Mouse (Mus musculus) CH12.LX (cell line): ENCODE measurements at regions not wholly inside any gene's neighbourhood (a gene's known extent, or its start where the extent isn't known, plus 50 kb on each side); places are given as distances from the start of the nearest gene placed in this dataset.

Experiments
- DNase-seq: peaks from one replicate; pipeline ENCODE4 v3.0.0-alpha.2; 2013; ENCODE audit errors: extremely low read depth
- H3K27ac ChIP-seq: 2 replicates; pipeline ENCODE4 v1.5.1; 2012; ENCODE audit warnings: low read depth, mild to moderate bottlenecking, control low read depth, moderate library complexity; ENCODE audit not compliant: insufficient read depth
- H3K27me3 ChIP-seq: replicated peaks from 2 replicates; pipeline ENCODE3; 2012; ENCODE audit warnings: inconsistent platforms
- H3K36me3 ChIP-seq, 2 experiments: replicated peaks in 1 of 2; 2 replicates each; pipeline versions ENCODE3 to v1.6.1; 2012; ENCODE audit warnings: inconsistent platforms in 1 of 2, low read length in 1 of 2, mild to moderate bottlenecking in 1 of 2, mixed read lengths in 1 of 2, moderate library complexity in 1 of 2; ENCODE audit not compliant: control insufficient read depth in 1 of 2, insufficient read depth in 1 of 2
- H3K4me1 ChIP-seq, 2 experiments: 2 replicates each; pipeline ENCODE4 v1.6.1; 2012; ENCODE audit warnings: inconsistent platforms in 1 of 2, moderate library complexity in 1 of 2; ENCODE audit not compliant: insufficient read depth in 2 of 2, control insufficient read depth in 1 of 2
- H3K4me2 ChIP-seq: 2 replicates; pipeline ENCODE4 v1.6.1; 2012; ENCODE audit warnings: low read depth, mild to moderate bottlenecking, control low read depth; ENCODE audit not compliant: poor library complexity, insufficient read depth, severe bottlenecking
- H3K4me3 ChIP-seq, 3 experiments: fragments of 150-350 bp in 1 of 3; sonication (generic) in 1 of 3; replicated peaks in 1 of 3; 2 replicates each; pipeline versions ENCODE3 to v1.5.1; 2011 to 2012; ENCODE audit warnings: low read depth in 2 of 3, low read length in 2 of 3, mild to moderate bottlenecking in 2 of 3, moderate library complexity in 2 of 3, control low read depth in 1 of 3, improper control_type of control experiment in 1 of 3, inconsistent platforms in 1 of 3, mixed read lengths in 1 of 3; ENCODE audit not compliant: poor library complexity in 1 of 3
- H3K79me2 ChIP-seq: replicated peaks from 2 replicates; pipeline ENCODE4 v1.6.1; 2012; ENCODE audit warnings: mild to moderate bottlenecking, moderate library complexity; ENCODE audit not compliant: control insufficient read depth, poor library complexity, insufficient read depth, severe bottlenecking; ENCODE audit errors: extremely low read depth
- H3K9ac ChIP-seq: 2 replicates; pipeline ENCODE4 v1.6.1; 2012; ENCODE audit warnings: low read depth, mild to moderate bottlenecking, control low read depth, moderate library complexity; ENCODE audit not compliant: insufficient read depth
- H3K9me3 ChIP-seq: replicated peaks from 2 replicates; pipeline ENCODE3; 2012; ENCODE audit warnings: low read length, inconsistent platforms, mixed read lengths
- BHLHE40 ChIP-seq: IDR thresholded peaks from 2 replicates; pipeline ENCODE4 v1.6.1; 2011; ENCODE audit warnings: mild to moderate bottlenecking, low read depth, low read length, improper control_type of control experiment
- CHD1 ChIP-seq: IDR thresholded peaks from 2 replicates; pipeline ENCODE4 v1.6.1; 2012; ENCODE audit warnings: low read depth, low read length, improper control_type of control experiment, inconsistent platforms
- CHD2 ChIP-seq: IDR thresholded peaks from 2 replicates; pipeline ENCODE4 v1.6.1; 2011; ENCODE audit warnings: low read length, improper control_type of control experiment
- CTCF ChIP-seq, 2 experiments: IDR thresholded peaks in 1 of 2; conservative IDR thresholded peaks in 1 of 2; 2 replicates each; pipeline ENCODE4 v1.5.1; 2011 to 2012; ENCODE audit warnings: low read depth in 2 of 2, low read length in 2 of 2, improper control_type of control experiment in 1 of 2, inconsistent platforms in 1 of 2, mild to moderate bottlenecking in 1 of 2, moderate library complexity in 1 of 2
- E2F4 ChIP-seq: IDR thresholded peaks from 2 replicates; pipeline ENCODE4 v1.6.1; 2011; ENCODE audit warnings: low read depth, low read length, improper control_type of control experiment; ENCODE audit not compliant: insufficient replicate concordance
- ELF1 ChIP-seq: IDR thresholded peaks from 2 replicates; pipeline ENCODE4 v1.6.1; 2014; ENCODE audit warnings: low read depth, mild to moderate bottlenecking, inconsistent platforms, low read length, improper control_type of control experiment
- EP300 ChIP-seq: IDR thresholded peaks from 2 replicates; pipeline ENCODE4 v1.6.1; 2011; ENCODE audit warnings: low read length, improper control_type of control experiment
- GABPA ChIP-seq: IDR thresholded peaks from 2 replicates; pipeline ENCODE4 v1.6.1; 2012; ENCODE audit warnings: low read depth, low read length, improper control_type of control experiment, inconsistent platforms; ENCODE audit not compliant: insufficient replicate concordance
- IRF4 ChIP-seq: IDR thresholded peaks from 2 replicates; pipeline ENCODE4 v1.6.1; 2014; ENCODE audit warnings: low read depth, mild to moderate bottlenecking, inconsistent platforms, low read length, improper control_type of control experiment
- MAX ChIP-seq: IDR thresholded peaks from 2 replicates; pipeline ENCODE4 v1.6.1; 2011; ENCODE audit warnings: low read length, improper control_type of control experiment
- MAZ ChIP-seq: IDR thresholded peaks from 2 replicates; pipeline ENCODE4 v1.6.1; 2012; ENCODE audit warnings: low read depth, mild to moderate bottlenecking, inconsistent platforms, low read length, improper control_type of control experiment, moderate library complexity
- MEF2A ChIP-seq: IDR thresholded peaks from 2 replicates; pipeline ENCODE4 v1.6.1; 2014; ENCODE audit warnings: low read depth, mild to moderate bottlenecking, inconsistent platforms, low read length, improper control_type of control experiment, borderline replicate concordance
- MXI1 ChIP-seq: IDR thresholded peaks from 2 replicates; pipeline ENCODE4 v1.6.1; 2011; ENCODE audit warnings: mild to moderate bottlenecking, low read depth, low read length, improper control_type of control experiment
- MYC ChIP-seq: IDR thresholded peaks from 2 replicates; pipeline ENCODE4 v1.6.1; 2011; ENCODE audit warnings: low read depth, mild to moderate bottlenecking, improper control_type of control experiment, low read length
- NELFE ChIP-seq: IDR thresholded peaks from 2 replicates; pipeline ENCODE4 v1.6.1; 2011; ENCODE audit warnings: low read depth, low read length, improper control_type of control experiment
- NRF1 ChIP-seq: IDR thresholded peaks from 2 replicates; pipeline ENCODE4 v1.6.1; 2014; ENCODE audit warnings: low read depth, mild to moderate bottlenecking, inconsistent platforms, low read length, improper control_type of control experiment, moderate library complexity
- PAX5 ChIP-seq: IDR thresholded peaks from 2 replicates; pipeline ENCODE4 v1.6.1; 2012; ENCODE audit warnings: low read length, inconsistent platforms, mixed read lengths
- POLR2A ChIP-seq: IDR thresholded peaks from 2 replicates; pipeline ENCODE4 v1.6.1; 2011; ENCODE audit warnings: low read depth, mild to moderate bottlenecking, improper control_type of control experiment, low read length
- SIN3A ChIP-seq: IDR thresholded peaks from 2 replicates; pipeline ENCODE4 v1.6.1; 2012; ENCODE audit warnings: low read length, improper control_type of control experiment, inconsistent platforms
- TBP ChIP-seq: conservative IDR thresholded peaks from 2 replicates; pipeline ENCODE4 v1.6.1; 2011; ENCODE audit warnings: low read depth, low read length, improper control_type of control experiment
- UBTF ChIP-seq: IDR thresholded peaks from 2 replicates; pipeline ENCODE4 v1.6.1; 2012; ENCODE audit warnings: low read depth, mild to moderate bottlenecking, inconsistent platforms, low read length, improper control_type of control experiment, moderate library complexity
- USF1 ChIP-seq: IDR thresholded peaks from 2 replicates; pipeline ENCODE4 v1.6.1; 2014; ENCODE audit warnings: low read depth, mild to moderate bottlenecking, inconsistent platforms, low read length, improper control_type of control experiment
- ZC3H11A ChIP-seq: IDR thresholded peaks from 2 replicates; pipeline ENCODE4 v1.6.1; 2012; ENCODE audit warnings: low read depth, mild to moderate bottlenecking, inconsistent platforms, low read length, improper control_type of control experiment
- ZKSCAN1 ChIP-seq: IDR thresholded peaks from 2 replicates; pipeline ENCODE4 v1.6.1; 2012; ENCODE audit warnings: low read depth, inconsistent platforms, low read length, improper control_type of control experiment, borderline replicate concordance
- ZMIZ1 ChIP-seq: IDR thresholded peaks from 2 replicates; pipeline ENCODE4 v1.6.1; 2012; ENCODE audit warnings: low read depth, mild to moderate bottlenecking, inconsistent platforms, low read length, improper control_type of control experiment
- ZNF384 ChIP-seq: IDR thresholded peaks from 2 replicates; pipeline ENCODE4 v1.6.1; 2012; ENCODE audit warnings: low read depth, low read length, improper control_type of control experiment, inconsistent platforms
- dilution Hi-C: fragments of 300-500 bp; cut with MboI; formaldehyde crosslinking; loops from 2 replicates; pipeline ENCODE4 v1.14.3; 2020; ENCODE audit warnings: low sequenced_read_pairs; ENCODE audit not compliant: extremely low pct_unique_long_range_greater_than_20kb, extremely low pct_ligation_motif_present
- in situ Hi-C: fragments of 300-500 bp; cut with MboI; formaldehyde crosslinking; loops from 3 replicates; pipeline ENCODE4 v1.14.3; 2019; ENCODE audit warnings: low sequenced_read_pairs, low pct_ligation_motif_present, low pct_unique_long_range_greater_than_20kb, mixed read lengths

DNA sequence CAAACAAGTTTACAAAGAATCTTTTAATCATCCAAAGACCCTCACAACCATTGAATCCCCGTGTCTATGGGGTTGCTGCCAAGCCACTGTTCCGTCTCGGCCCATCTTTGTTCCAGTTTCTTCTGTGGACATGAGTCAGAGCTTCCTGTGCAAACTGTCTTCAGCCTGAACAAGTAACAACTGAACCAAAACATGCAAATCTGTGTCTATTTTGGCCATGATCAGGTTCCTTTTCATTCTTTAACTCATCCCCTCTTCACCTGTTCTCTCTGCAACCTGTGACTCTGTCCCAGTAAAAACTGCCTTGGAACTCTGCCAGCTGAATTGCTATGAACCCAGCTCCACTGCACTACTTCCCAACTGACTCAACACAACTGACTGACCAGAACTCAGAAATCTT lies 563.2 kb downstream of the Nfib start (continued):
- no peak for TF ChIP-seq USF1
- TF ChIP-seq POLR2A = peak; percentile 45
- TF ChIP-seq ELF1 = 0 out of 2 replicates have a peak, but pooled peaks have one; percentile 22
- peak; percentile 99 for TF ChIP-seq MEF2A
- TF ChIP-seq CHD2 = peak; percentile 89
- TF ChIP-seq CTCF (conservative IDR thresholded peaks at IDR 0.05 in 1 of 2, IDR thresholded peaks at IDR 0.05 in 1 of 2; ENCODE audit: low read depth in 2 of 2, low read length in 2 of 2) = no peak
- peak; percentile 86 for TF ChIP-seq BHLHE40
- no peak for TF ChIP-seq GABPA
- no peak; the same call in 1 of the 2 replicates for TF ChIP-seq NELFE
- no peak; the same call in 1 of the 2 replicates for TF ChIP-seq MXI1
- TF ChIP-seq, all 38 proteins: peak for 20

DNA sequence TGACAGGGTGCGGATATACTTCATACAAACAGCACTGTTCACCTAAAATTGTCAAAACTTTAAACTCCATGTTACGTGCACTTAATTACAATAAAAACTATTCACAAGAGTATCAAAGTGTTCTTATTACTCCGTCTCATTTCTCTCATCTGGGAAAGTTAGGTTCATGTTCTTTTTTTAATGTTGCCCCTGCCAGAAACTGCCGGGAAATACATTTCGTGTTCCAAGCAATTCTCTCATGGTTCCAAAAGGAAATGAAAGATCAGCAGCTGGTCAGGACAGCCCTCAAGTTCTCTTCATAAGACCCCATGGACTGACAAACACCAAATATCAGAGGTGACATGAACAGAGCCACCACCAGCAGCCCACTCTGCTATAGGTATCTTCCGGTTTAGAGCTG lies 565.7 kb downstream of the Nfib start:
- peaks cover 18 to 36% of the 10 kb centered on the region in 2 experiments for H3K4me1 ChIP-seq
- no peaks in the 10 kb centered on the region for H3K9me3 ChIP-seq
- H3K9ac ChIP-seq = no peak overlapping the region
- no peak for DNase-seq
- no peak overlapping the region for H3K4me2 ChIP-seq
- in situ Hi-C loops = no loop called here
- dilution Hi-C loops = no loop called here
- H3K27me3 ChIP-seq = no peaks in the 10 kb centered on the region
- H3K27ac ChIP-seq = no peak overlapping the region
- H3K36me3 ChIP-seq = no peaks in the 10 kb centered on the region
- no peak overlapping the region for H3K4me3 ChIP-seq
- TF ChIP-seq MYC (no peak), MEF2A (no peak), EP300 (no peak), SIN3A (no peak), UBTF (no peak), CTCF (conservative IDR thresholded peaks at IDR 0.05 in 1 of 2, IDR thresholded peaks at IDR 0.05 in 1 of 2; ENCODE audit: low read depth in 2 of 2, low read length in 2 of 2) (no peak), TBP (no peak), MAX (no peak), USF1 (no peak), MAZ (no peak)
- H3K79me2 ChIP-seq = no peaks in the 10 kb centered on the region

GRCm38 (mm10) chr4:82139016-82139415 lies 566.5 kb downstream of the Nfib start:
- no peak overlapping the region for H3K27ac ChIP-seq
- no peak for TF ChIP-seq EP300
- no peak for TF ChIP-seq NRF1
- no peak for TF ChIP-seq ZC3H11A
- TF ChIP-seq CHD2 = no peak
- TF ChIP-seq UBTF = no peak
- no peak for TF ChIP-seq ZKSCAN1
- TF ChIP-seq ZMIZ1 = no peak
- no peak for TF ChIP-seq ZNF384
- TF ChIP-seq CHD1 = no peak
- TF ChIP-seq MAZ = no peak
- TF ChIP-seq IRF4 = no peak
- TF ChIP-seq E2F4 = no peak
- no peak for TF ChIP-seq SIN3A
- TF ChIP-seq PAX5 = no peak
- TF ChIP-seq TBP = no peak
- H3K9ac ChIP-seq = no peak overlapping the region
- in situ Hi-C loops (no loop called here), dilution Hi-C loops (no loop called here)
- no peaks in the 10 kb centered on the region for H3K36me3 ChIP-seq
- H3K27me3 ChIP-seq = no peaks in the 10 kb centered on the region
- no peaks in the 10 kb centered on the region for H3K9me3 ChIP-seq
- DNase-seq = no peak
- no peak overlapping the region for H3K4me2 ChIP-seq
- no peak overlapping the region for H3K4me3 ChIP-seq
- no peaks in the 10 kb centered on the region for H3K79me2 ChIP-seq
- peaks cover 14 to 30% of the 10 kb centered on the region in 2 experiments for H3K4me1 ChIP-seq
